Mouse (Mus musculus): ENCODE data around the gene Elk4. TPM values are rescaled to one million over a fixed set of nuclear protein-coding genes. Genes with fewer than 3 reads are reported as not detected.

Elk4 gene
- polyA plus RNA-seq, 1 experiment = 18.6 TPM

GRCm38 (mm10) chr1:132038753-132039152 lies 31.3 kb downstream of the Elk4 start:
- Histone ChIP-seq H3K4me3 (replicated peaks; ENCODE audit: insufficient read depth, low read depth, low read length) (no peak overlapping the region), H3K27ac (ENCODE audit: insufficient read depth, low read length) (no peak overlapping the region), H3K4me1 (ENCODE audit: control insufficient read depth, insufficient read depth, low read length) (no peaks in the 10 kb centered on the region; the same call in none of the 2 replicates), H3K27me3 (ENCODE audit: control insufficient read depth, insufficient read depth, low read length) (no peaks in the 10 kb centered on the region)
- TF ChIP-seq POLR2A (IDR thresholded peaks at IDR 0.05; ENCODE audit: borderline replicate concordance, insufficient read depth, low read length) = no peak
- no peak for TF ChIP-seq CTCF (IDR thresholded peaks at IDR 0.05; ENCODE audit: borderline replicate concordance, insufficient read depth, low read depth, low read length)
- WGBS = 87% methylated on average over 5 of the region's 5 CpGs
- DNase-seq = no peak

GRCm38 (mm10) chr1:132040201-132040621 lies 32.8 kb downstream of the Elk4 start:
- TF ChIP-seq POLR2A (IDR thresholded peaks at IDR 0.05; ENCODE audit: borderline replicate concordance, insufficient read depth, low read length) = no peak
- no peak for TF ChIP-seq CTCF (IDR thresholded peaks at IDR 0.05; ENCODE audit: borderline replicate concordance, insufficient read depth, low read depth, low read length)
- H3K27ac ChIP-seq (ENCODE audit: insufficient read depth, low read length) = no peak overlapping the region
- H3K4me1 ChIP-seq (ENCODE audit: control insufficient read depth, insufficient read depth, low read length) = no peaks in the 10 kb centered on the region; the same call in none of the 2 replicates
- WGBS = 67% methylated on average over 9 of the region's 9 CpGs
- no peak overlapping the region for H3K4me3 ChIP-seq (replicated peaks; ENCODE audit: insufficient read depth, low read depth, low read length)
- no peak for DNase-seq
- H3K27me3 ChIP-seq (ENCODE audit: control insufficient read depth, insufficient read depth, low read length) = no peaks in the 10 kb centered on the region

- Histone ChIP-seq H3K4me1 (ENCODE audit: control insufficient read depth, insufficient read depth, low read length) (peaks cover 2% of the 10 kb centered on the region), H3K27me3 (ENCODE audit: control insufficient read depth, insufficient read depth, low read length) (no peaks in the 10 kb centered on the region), H3K27ac (ENCODE audit: insufficient read depth, low read length) (no peak overlapping the region), H3K4me3 (replicated peaks; ENCODE audit: insufficient read depth, low read depth, low read length) (no peak overlapping the region)
- 47% methylated on average over 4 of the region's 4 CpGs for WGBS
- TF ChIP-seq POLR2A (IDR thresholded peaks at IDR 0.05; ENCODE audit: borderline replicate concordance, insufficient read depth, low read length) = no peak
- TF ChIP-seq CTCF (IDR thresholded peaks at IDR 0.05; ENCODE audit: borderline replicate concordance, insufficient read depth, low read depth, low read length) = no peak
- no peak for DNase-seq
These were observed 36.4 kb downstream of the Elk4 start for GRCm38 (mm10) chr1:132043759-132044158.

- TF ChIP-seq POLR2A (IDR thresholded peaks at IDR 0.05; ENCODE audit: borderline replicate concordance, insufficient read depth, low read length) (no peak), CTCF (IDR thresholded peaks at IDR 0.05; ENCODE audit: borderline replicate concordance, insufficient read depth, low read depth, low read length) (peak; percentile 91)
- no peak overlapping the region for H3K4me3 ChIP-seq (replicated peaks; ENCODE audit: insufficient read depth, low read depth, low read length)
- H3K27ac ChIP-seq (ENCODE audit: insufficient read depth, low read length) = no peak overlapping the region
- DNase-seq = peak; percentile 63 to 79
- 25% methylated on average over 15 of the region's 15 CpGs for WGBS
- no peaks in the 10 kb centered on the region for H3K27me3 ChIP-seq (ENCODE audit: control insufficient read depth, insufficient read depth, low read length)
- peaks cover 2% of the 10 kb centered on the region for H3K4me1 ChIP-seq (ENCODE audit: control insufficient read depth, insufficient read depth, low read length)
These were observed 38.8 kb downstream of the Elk4 start for GRCm38 (mm10) chr1:132046143-132046735.

- 29% methylated on average over 3 of the region's 3 CpGs for WGBS
These were observed 44.3 kb downstream of the Elk4 start for GRCm38 (mm10) chr1:132051746-132052145.

GRCm38 (mm10) chr1:132054387-132054786 lies 47.0 kb downstream of the Elk4 start:
- 88% methylated on average over 3 of the region's 3 CpGs for WGBS
- Histone ChIP-seq H3K4me1 (ENCODE audit: control insufficient read depth, insufficient read depth, low read length) (peaks cover 17% of the 10 kb centered on the region), H3K27ac (ENCODE audit: insufficient read depth, low read length) (no peak overlapping the region), H3K27me3 (ENCODE audit: control insufficient read depth, insufficient read depth, low read length) (no peaks in the 10 kb centered on the region), H3K4me3 (replicated peaks; ENCODE audit: insufficient read depth, low read depth, low read length) (no peak overlapping the region)
- no peak for DNase-seq
- TF ChIP-seq CTCF (IDR thresholded peaks at IDR 0.05; ENCODE audit: borderline replicate concordance, insufficient read depth, low read depth, low read length) (no peak), POLR2A (IDR thresholded peaks at IDR 0.05; ENCODE audit: borderline replicate concordance, insufficient read depth, low read length) (no peak)

More at GRCm38 (mm10) chr1:132051746-132052145, 44.3 kb downstream of the Elk4 start:
- TF ChIP-seq POLR2A (IDR thresholded peaks at IDR 0.05; ENCODE audit: borderline replicate concordance, insufficient read depth, low read length) (no peak), CTCF (IDR thresholded peaks at IDR 0.05; ENCODE audit: borderline replicate concordance, insufficient read depth, low read depth, low read length) (no peak)
- H3K4me3 ChIP-seq (replicated peaks; ENCODE audit: insufficient read depth, low read depth, low read length) = no peak overlapping the region
- peaks cover 15% of the 10 kb centered on the region for H3K4me1 ChIP-seq (ENCODE audit: control insufficient read depth, insufficient read depth, low read length)
- peak; percentile 62 to 75 for DNase-seq
- H3K27ac ChIP-seq (ENCODE audit: insufficient read depth, low read length) = no peak overlapping the region
- no peaks in the 10 kb centered on the region for H3K27me3 ChIP-seq (ENCODE audit: control insufficient read depth, insufficient read depth, low read length)

GRCm38 (mm10) chr1:132055054-132055664 lies 47.8 kb downstream of the Elk4 start:
- no peak for TF ChIP-seq CTCF (IDR thresholded peaks at IDR 0.05; ENCODE audit: borderline replicate concordance, insufficient read depth, low read depth, low read length)
- no peak for TF ChIP-seq POLR2A (IDR thresholded peaks at IDR 0.05; ENCODE audit: borderline replicate concordance, insufficient read depth, low read length)
- WGBS = 83% methylated on average over 7 of the region's 7 CpGs

GRCm38 (mm10) chr1:132058558-132058957 lies 51.2 kb downstream of the Elk4 start:
- TF ChIP-seq CTCF (IDR thresholded peaks at IDR 0.05; ENCODE audit: borderline replicate concordance, insufficient read depth, low read depth, low read length) (no peak), POLR2A (IDR thresholded peaks at IDR 0.05; ENCODE audit: borderline replicate concordance, insufficient read depth, low read length) (no peak)
- Histone ChIP-seq H3K27me3 (ENCODE audit: control insufficient read depth, insufficient read depth, low read length) (no peaks in the 10 kb centered on the region), H3K4me3 (replicated peaks; ENCODE audit: insufficient read depth, low read depth, low read length) (no peak overlapping the region), H3K27ac (ENCODE audit: insufficient read depth, low read length) (no peak overlapping the region), H3K4me1 (ENCODE audit: control insufficient read depth, insufficient read depth, low read length) (peaks cover 23% of the 10 kb centered on the region)
- no peak for DNase-seq
- 95% methylated on average over 5 of the region's 5 CpGs for WGBS

More at GRCm38 (mm10) chr1:132055054-132055664, 47.8 kb downstream of the Elk4 start:
- Histone ChIP-seq H3K4me1 (ENCODE audit: control insufficient read depth, insufficient read depth, low read length) (peaks cover 23% of the 10 kb centered on the region), H3K27me3 (ENCODE audit: control insufficient read depth, insufficient read depth, low read length) (no peaks in the 10 kb centered on the region), H3K4me3 (replicated peaks; ENCODE audit: insufficient read depth, low read depth, low read length) (no peak overlapping the region), H3K27ac (ENCODE audit: insufficient read depth, low read length) (no peak overlapping the region)
- no peak for DNase-seq

All from cerebellum, adult 2 months (tissue).